Mouse (Mus musculus): ENCODE data around the gene Acy3. TPM values are rescaled to one million over a fixed set of nuclear protein-coding genes. Genes with fewer than 3 reads are reported as not detected.
"Not testable (repeated sequence)": the region's sequence is repeated elsewhere in the genome, so short reads cannot be mapped to it uniquely, and the experiment has no call there.

The Acy3 gene
- polyA plus RNA-seq, 1 experiment, result 5.8 TPM

GRCm38 (mm10) chr19:3972229-3972628 lies 14.1 kb upstream of the Acy3 start, which contains the start of gene Aldh3b2:
Aldh3b2 (plus strand) TSS chr19:3972328.
- no peak for DNase-seq (ENCODE audit: extremely low spot score in 1 of 2, low spot score in 1 of 2)

GRCm38 (mm10) chr19:3974608-3975007 lies 11.8 kb upstream of the Acy3 start:
- not testable (repeated sequence) for DNase-seq (ENCODE audit: extremely low spot score in 1 of 2, low spot score in 1 of 2)

DNA sequence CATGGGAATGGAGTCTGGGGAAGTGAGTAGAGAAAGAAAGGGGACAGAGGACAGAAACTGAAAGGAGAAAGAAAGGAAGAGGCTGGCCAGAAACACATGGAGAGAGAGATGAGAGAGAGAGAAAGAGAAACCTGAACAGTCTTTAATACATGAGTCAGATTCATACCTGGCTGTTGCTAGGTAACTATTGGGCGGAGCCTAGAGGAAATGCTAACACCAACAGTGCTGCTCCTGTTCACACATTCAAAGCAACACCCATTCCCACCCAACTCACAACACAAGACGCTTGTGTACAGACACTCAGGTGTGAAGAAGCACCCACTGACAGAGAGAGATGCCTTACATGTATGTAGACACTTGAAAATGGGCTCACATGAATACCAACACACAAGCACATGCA lies 10.5 kb upstream of the Acy3 start:
- no peak for DNase-seq (ENCODE audit: extremely low spot score in 1 of 2, low spot score in 1 of 2)

DNA sequence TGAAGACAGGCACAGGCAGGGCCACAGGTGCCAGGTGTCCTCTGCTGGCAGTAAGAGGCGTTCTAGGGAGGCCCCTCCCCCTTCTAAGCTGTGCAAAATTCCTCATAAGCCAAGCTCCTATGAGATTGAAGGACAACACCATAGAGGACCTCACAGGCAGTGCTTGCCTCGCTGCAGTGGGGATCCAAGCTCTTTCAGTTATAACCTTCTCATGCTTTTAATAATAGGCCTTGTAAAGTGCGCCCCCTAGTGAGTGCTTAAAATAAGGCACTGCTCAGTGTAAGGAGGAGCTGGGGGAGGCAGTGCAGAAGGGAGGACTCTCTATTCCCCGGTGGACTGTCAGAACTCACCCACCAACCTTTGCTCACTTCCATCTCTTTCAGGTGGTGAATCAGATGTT lies 6.1 kb upstream of the Acy3 start:
- DNase-seq (ENCODE audit: extremely low spot score in 1 of 2, low spot score in 1 of 2), result peak; percentile 60 to 93

DNA sequence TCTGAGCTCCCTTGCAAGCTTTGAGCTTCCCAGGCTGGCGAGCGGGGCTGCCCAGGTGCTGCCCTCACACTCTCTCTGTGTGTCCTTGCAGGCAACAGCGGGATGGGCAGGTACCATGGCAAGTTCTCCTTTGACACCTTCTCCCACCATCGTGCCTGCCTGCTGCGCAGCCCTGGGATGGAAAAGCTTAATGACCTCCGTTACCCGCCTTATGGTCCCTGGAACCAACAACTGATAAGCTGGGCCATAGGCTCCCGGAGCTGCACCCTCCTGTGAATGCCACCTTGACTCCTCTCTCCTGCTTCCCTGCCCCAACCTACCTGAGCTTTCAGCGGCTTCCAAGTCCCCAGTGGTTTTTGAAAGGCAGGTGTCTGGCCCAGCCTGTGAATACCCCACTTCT lies 5.5 kb upstream of the Acy3 start:
- DNase-seq (ENCODE audit: extremely low spot score in 1 of 2, low spot score in 1 of 2), result no peak

DNA sequence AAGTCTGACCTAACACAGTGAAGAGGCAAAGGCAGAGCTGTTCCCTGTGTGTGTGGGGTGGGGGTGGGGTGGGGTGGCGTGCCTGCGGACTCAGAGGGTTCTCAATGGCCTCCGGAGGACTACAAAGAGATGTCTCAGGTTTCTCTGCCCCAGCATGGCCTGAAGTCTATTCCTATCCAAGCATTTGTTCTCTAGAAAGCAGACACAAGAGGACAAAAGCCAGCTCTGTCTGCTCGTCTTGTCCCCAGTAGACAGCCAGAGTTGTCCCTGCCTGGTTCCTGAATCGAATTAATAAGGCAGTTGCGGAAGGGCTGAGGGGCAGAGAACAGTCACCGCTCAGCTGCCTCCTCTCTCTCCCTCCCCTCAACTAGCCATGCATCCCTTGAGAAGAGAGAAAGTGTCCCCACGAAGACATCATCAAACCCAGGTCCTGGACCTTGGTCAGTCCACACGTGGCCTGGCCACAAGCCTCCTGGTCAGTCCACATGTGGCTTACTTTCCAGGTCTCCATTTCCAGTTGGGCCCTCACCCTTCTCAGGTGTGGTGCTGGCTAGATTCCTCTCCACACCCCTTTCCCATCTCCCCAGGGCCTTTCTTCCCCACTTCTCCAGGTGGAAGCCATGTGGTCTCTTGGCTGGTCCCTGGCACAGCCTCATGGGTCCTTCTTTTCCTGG lies 2.7 kb upstream of the Acy3 start:
- DNase-seq (ENCODE audit: extremely low spot score in 1 of 2, low spot score in 1 of 2), result no peak

DNA sequence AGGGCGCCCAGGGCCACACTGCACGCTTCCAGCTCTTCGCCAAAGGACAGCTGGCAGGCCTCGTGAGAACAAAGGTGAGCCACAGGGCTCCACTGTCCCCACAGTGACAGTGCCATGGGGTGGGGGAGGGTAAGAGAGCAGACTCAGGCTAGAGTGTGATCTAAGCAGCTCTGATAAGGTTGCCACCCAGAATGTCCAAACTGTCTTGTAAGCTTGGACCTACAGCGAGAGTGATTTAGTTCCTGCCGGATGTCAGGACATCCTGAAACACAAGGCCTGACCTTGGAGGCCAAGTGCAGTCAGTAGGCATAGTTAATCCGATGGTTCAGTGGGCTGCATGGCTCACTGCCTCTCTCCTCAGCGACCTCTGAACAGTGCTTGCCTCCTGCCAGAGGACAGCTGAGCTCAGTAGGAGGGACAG lies 1.1 kb upstream of the Acy3 start:
- no peak for DNase-seq (ENCODE audit: extremely low spot score in 1 of 2, low spot score in 1 of 2)

- DNase-seq (ENCODE audit: extremely low spot score in 1 of 2, low spot score in 1 of 2), result no peak
These were observed 1.7 kb downstream of the Acy3 start for GRCm38 (mm10) chr19:3988066-3988465.

GRCm38 (mm10) chr19:3988750-3989149 lies 2.4 kb downstream of the Acy3 start:
- DNase-seq (ENCODE audit: extremely low spot score in 1 of 2, low spot score in 1 of 2), result no peak

DNA sequence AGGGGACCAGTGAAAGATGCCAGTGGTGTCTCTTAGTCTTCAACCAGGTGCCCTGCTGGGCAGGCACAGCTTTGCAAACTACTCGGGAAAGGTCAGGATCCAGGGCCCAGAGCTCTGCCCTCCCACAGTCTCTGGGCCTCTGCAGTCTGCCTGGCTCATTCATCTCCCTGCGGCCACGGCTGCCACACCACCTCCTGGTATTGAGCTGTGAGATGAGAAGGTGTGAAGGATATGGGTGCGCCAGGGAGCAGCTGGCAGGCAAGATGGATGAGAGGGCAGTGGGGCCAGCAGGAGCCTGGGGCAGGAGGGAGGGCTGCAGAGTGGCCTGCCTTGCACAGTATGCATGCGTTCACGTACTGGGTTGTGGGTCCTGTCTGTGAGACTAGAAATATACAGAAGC lies 4.4 kb downstream of the Acy3 start:
- no peak for DNase-seq (ENCODE audit: extremely low spot score in 1 of 2, low spot score in 1 of 2)

- DNase-seq (ENCODE audit: extremely low spot score in 1 of 2, low spot score in 1 of 2), result no peak
These were observed 5.2 kb downstream of the Acy3 start for GRCm38 (mm10) chr19:3991562-3991961.

DNA sequence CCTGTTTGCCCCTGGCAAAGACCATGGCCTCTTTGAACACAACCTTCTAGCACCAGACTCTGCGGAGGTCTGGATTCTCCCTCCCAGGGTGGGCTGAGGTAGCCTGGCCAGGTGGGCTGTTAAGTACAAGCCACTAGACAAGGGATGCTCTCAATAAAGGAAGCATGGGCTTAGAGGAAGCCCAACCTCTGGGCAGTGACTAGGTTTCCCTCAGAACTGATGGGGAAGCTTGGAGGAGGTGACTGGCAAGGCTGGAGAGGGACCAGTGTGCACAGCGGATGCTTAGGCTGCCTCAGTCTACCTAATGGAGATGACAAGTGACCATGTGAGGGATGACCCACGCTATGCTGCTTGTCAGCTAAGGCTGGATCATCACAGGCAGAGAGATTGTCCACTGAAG lies 5.6 kb downstream of the Acy3 start:
- no peak for DNase-seq (ENCODE audit: extremely low spot score in 1 of 2, low spot score in 1 of 2)

DNA sequence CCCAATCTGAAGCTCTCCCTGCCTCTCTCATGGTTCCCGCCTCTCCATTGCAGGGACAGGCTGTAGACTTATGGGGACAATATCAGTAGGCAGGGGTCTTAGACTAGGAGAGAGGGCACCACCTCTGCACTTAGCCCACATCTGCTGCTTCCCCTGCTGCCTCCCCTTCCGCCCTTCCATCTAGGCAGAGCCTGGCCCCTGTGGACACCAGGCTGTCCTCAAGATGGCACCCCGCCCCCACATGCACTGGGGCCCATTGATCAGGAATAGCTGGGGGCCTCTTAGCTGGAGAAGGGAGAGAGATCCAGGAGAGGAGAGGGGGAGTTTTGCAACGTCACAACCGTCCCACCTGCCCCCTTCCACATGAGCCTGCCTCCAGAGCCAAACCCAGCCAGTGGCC lies 6.0 kb downstream of the Acy3 start, which contains the start of gene Tbx10:
Gene Tbx10, plus strand, starts transcription at position 337 of the 400 bp plus-strand sequence.
- no peak for DNase-seq (ENCODE audit: extremely low spot score in 1 of 2, low spot score in 1 of 2)

GRCm38 (mm10) chr19:3994932-3995331 lies 8.6 kb downstream of the Acy3 start:
- no peak for DNase-seq (ENCODE audit: extremely low spot score in 1 of 2, low spot score in 1 of 2)

DNA sequence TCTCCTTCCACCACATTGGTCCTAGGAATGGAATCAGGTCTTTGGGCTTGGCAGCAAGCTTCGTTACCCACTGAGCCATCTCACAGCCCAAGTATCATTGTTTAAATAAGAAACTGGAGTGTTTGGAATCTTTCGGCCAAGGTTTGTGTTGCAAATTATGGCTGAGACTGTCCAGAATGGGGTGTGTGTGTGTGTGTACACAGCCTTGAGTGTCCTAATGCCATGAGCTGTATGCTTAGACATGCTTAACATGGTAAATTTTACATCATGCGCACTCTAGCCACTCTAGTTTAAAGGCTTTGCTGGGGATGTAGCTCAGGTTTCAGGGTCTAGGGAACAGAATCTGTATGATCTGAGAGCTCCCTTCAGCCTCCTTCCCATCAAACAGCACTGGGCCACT lies 9.1 kb downstream of the Acy3 start:
- no peak for DNase-seq (ENCODE audit: extremely low spot score in 1 of 2, low spot score in 1 of 2)

GRCm38 (mm10) chr19:3996106-3996505 lies 9.7 kb downstream of the Acy3 start:
- no peak for DNase-seq (ENCODE audit: extremely low spot score in 1 of 2, low spot score in 1 of 2)

DNA sequence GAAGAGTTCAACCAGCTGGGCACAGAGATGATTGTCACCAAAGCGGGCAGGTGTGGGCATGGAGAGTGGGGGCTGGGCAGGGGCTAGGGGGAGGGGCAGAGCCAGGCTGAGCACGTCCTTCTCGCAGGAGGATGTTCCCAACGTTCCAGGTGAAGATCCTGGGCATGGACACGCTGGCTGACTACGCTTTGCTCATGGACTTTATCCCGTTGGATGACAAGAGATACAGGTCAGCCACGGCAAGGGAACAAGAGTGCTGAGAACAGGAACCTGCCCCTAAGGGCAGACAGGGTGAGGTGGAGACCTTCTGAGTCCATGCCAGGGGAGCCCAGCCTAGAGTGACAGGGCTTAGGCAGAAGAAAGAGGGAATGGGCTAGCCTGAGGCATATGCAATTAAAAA lies 10.4 kb downstream of the Acy3 start:
- no peak for DNase-seq (ENCODE audit: extremely low spot score in 1 of 2, low spot score in 1 of 2)

GRCm38 (mm10) chr19:3997231-3997630 lies 10.9 kb downstream of the Acy3 start:
- DNase-seq (ENCODE audit: extremely low spot score in 1 of 2, low spot score in 1 of 2), result no peak

- no peak for DNase-seq (ENCODE audit: extremely low spot score in 1 of 2, low spot score in 1 of 2)
These were observed 12.0 kb downstream of the Acy3 start for GRCm38 (mm10) chr19:3998335-3998734.

DNA sequence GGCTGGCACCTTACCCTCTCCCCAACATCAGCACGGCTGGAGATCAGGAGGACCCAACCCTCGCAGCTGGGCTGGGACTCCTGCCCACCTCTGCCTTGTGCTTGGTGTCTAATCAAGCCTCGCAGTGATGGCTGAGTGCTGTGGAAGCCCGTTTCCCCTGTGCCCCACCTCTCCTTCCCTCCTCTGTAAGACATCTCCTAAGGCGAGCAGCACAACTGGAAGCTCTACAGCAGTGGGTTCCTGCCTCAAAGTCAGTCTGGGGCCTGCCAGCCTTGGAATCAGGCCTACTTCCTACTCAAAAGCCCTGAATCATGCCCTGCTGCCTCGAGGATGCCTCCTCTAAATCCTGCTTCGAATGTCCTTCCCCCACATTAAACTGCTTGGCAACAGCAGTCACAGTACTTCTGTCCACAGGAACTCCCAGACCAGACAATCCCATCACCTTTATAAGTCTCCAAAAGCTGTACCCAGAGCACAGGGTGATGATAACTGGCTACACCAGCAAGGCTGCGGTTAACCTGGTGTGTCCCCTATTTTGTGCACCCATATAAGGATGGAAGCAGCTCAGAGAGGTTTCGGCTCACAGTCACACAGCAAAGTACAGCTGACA lies 12.9 kb downstream of the Acy3 start:
- no peak for DNase-seq (ENCODE audit: extremely low spot score in 1 of 2, low spot score in 1 of 2)

DNA sequence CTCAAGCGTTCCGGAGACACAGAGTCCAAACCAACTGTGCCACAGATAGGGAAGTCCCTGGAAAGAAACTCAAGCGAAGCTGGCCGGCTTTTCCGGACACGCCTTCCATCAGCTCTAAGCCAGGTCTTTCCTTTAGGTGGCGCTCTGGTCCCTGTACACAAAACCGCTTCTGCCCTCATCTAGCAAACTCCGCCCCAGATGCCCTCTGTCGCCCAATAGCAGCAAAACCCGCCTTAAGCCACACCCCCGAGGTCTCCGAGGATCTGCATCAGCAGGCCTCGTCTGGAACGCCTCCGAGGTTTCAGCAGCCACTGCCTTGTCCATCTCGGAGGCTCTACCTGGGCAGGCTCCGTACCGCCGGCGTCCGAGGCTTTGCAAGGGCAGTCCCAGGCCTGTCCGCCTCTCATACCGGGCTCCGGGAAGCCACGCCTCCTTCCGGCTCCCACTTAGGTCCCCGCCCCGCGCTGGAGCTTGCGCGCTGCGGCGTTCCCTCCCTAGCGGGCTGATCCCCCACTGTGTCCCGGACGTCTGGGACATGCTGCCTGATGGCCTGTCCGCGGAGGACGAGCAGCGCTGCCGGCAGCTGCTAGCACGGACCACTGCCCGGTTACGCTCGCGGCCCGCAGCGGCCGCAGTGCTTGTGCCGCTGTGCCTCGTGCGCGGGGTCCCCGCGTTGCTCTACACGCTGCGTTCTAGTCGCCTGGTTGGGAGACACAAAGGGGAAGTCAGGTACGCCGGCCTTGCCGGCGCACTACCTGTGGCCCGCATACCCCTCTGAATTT lies 13.9 kb downstream of the Acy3 start, which contains the start of the genes Nudt8 and Gm49405:
Gene Nudt8, plus strand, starts transcription at position 462 of the 782 bp plus-strand sequence.
Gene Gm49405, plus strand, starts transcription at position 508 of the 782 bp plus-strand sequence.
- DNase-seq (ENCODE audit: extremely low spot score in 1 of 2, low spot score in 1 of 2), result peak; percentile 92 to 98
